Mouse (Mus musculus) MEL (cell line): ENCODE measurements at regions not wholly inside any gene's neighbourhood (a gene's known extent, or its start where the extent isn't known, plus 50 kb on each side); places are given as distances from the start of the nearest gene placed in this dataset.

ENCODE experiments used
- DNase-seq: peaks from one replicate; pipeline ENCODE4 v3.0.0; 2011; ENCODE audit warnings: low read depth, low spot score
- H3K27ac ChIP-seq: 2 replicates; pipeline ENCODE4 v1.5.1; 2012; ENCODE audit warnings: low read depth, mild to moderate bottlenecking, control low read depth, low read length, moderate library complexity; ENCODE audit not compliant: control insufficient read depth
- H3K27me3 ChIP-seq, 2 experiments: fragments of 150-350 bp in 1 of 2; sonication (generic) in 1 of 2; 2 replicates each; pipeline ENCODE4 v1.6.1; 2012; ENCODE audit warnings: low read length in 2 of 2, mild to moderate bottlenecking in 2 of 2, improper control_type of control experiment in 1 of 2, moderate library complexity in 1 of 2; ENCODE audit not compliant: insufficient read depth in 2 of 2, control insufficient read depth in 1 of 2
- H3K36me3 ChIP-seq, 2 experiments: 2 replicates each; pipeline ENCODE4 v1.6.1; 2012 to 2014; ENCODE audit warnings: low read length in 2 of 2, improper control_type of control experiment in 1 of 2, inconsistent platforms in 1 of 2, mild to moderate bottlenecking in 1 of 2; ENCODE audit not compliant: insufficient read depth in 2 of 2, control insufficient read depth in 1 of 2
- H3K4me1 ChIP-seq, 2 experiments: fragments of 150-350 bp in 1 of 2; sonication (generic) in 1 of 2; 2 replicates each; pipeline ENCODE4 v1.6.1; 2012; ENCODE audit warnings: low read length in 2 of 2, improper control_type of control experiment in 1 of 2, mild to moderate bottlenecking in 1 of 2; ENCODE audit not compliant: insufficient read depth in 2 of 2, control insufficient read depth in 1 of 2
- H3K4me3 ChIP-seq, 2 experiments: fragments of 150-350 bp in 1 of 2; sonication (generic) in 1 of 2; 2 replicates each; pipeline ENCODE4 v1.5.1; 2012; ENCODE audit warnings: low read depth in 2 of 2, low read length in 2 of 2, mild to moderate bottlenecking in 2 of 2, moderate library complexity in 2 of 2, control low read depth in 1 of 2, improper control_type of control experiment in 1 of 2; ENCODE audit not compliant: control insufficient read depth in 1 of 2, insufficient read depth in 1 of 2
- H3K79me2 ChIP-seq: 2 replicates; pipeline ENCODE4 v1.6.1; 2012; ENCODE audit warnings: mild to moderate bottlenecking, low read length, moderate library complexity; ENCODE audit not compliant: control insufficient read depth, poor library complexity, insufficient read depth
- H3K9ac ChIP-seq: 2 replicates; pipeline ENCODE4 v1.6.1; 2012; ENCODE audit warnings: low read depth, mild to moderate bottlenecking, control low read depth, low read length, moderate library complexity; ENCODE audit not compliant: control insufficient read depth, poor library complexity, severe bottlenecking
- H3K9me3 ChIP-seq: fragments of 150-350 bp; sonication (generic); replicated peaks from 2 replicates; pipeline ENCODE4 v1.6.1; 2012; ENCODE audit warnings: mild to moderate bottlenecking, low read length, improper control_type of control experiment, moderate library complexity; ENCODE audit not compliant: insufficient read depth
- BHLHE40 ChIP-seq: IDR thresholded peaks from 2 replicates; pipeline ENCODE4 v1.6.1; 2012; ENCODE audit warnings: low read depth, mild to moderate bottlenecking, inconsistent platforms, low read length, improper control_type of control experiment, borderline replicate concordance
- CHD1 ChIP-seq: IDR thresholded peaks from 2 replicates; pipeline ENCODE4 v1.6.1; 2012; ENCODE audit warnings: low read depth, mild to moderate bottlenecking, inconsistent platforms, low read length, improper control_type of control experiment
- CHD2 ChIP-seq: IDR thresholded peaks from 2 replicates; pipeline ENCODE4 v1.6.1; 2011; ENCODE audit warnings: low read length, improper control_type of control experiment
- CTCF ChIP-seq, 3 experiments: IDR thresholded peaks in 2 of 3; conservative IDR thresholded peaks in 1 of 3; 2 replicates each; pipeline ENCODE4 v1.5.1; 2011 to 2012; ENCODE audit warnings: low read length in 3 of 3, low read depth in 2 of 3, mild to moderate bottlenecking in 2 of 3, improper control_type of control experiment in 1 of 3, inconsistent platforms in 1 of 3, mixed read lengths in 1 of 3, moderate library complexity in 1 of 3; ENCODE audit not compliant: control insufficient read depth in 1 of 3, insufficient read depth in 1 of 3, poor library complexity in 1 of 3, severe bottlenecking in 1 of 3
- E2F4 ChIP-seq: IDR thresholded peaks from 2 replicates; pipeline ENCODE4 v1.6.1; 2011; ENCODE audit warnings: low read depth, low read length, improper control_type of control experiment, borderline replicate concordance
- EP300 ChIP-seq, 2 experiments: IDR thresholded peaks; 2 replicates each; pipeline ENCODE4 v1.6.1; 2011; ENCODE audit warnings: improper control_type of control experiment in 2 of 2, low read length in 2 of 2, low read depth in 1 of 2, mild to moderate bottlenecking in 1 of 2
- ETS1 ChIP-seq: IDR thresholded peaks from 2 replicates; pipeline ENCODE4 v1.6.1; 2012; ENCODE audit warnings: low read depth, mild to moderate bottlenecking, inconsistent platforms, low read length, improper control_type of control experiment, moderate library complexity
- GABPA ChIP-seq: IDR thresholded peaks from 2 replicates; pipeline ENCODE4 v1.6.1; 2012; ENCODE audit warnings: low read depth, mild to moderate bottlenecking, inconsistent platforms, low read length, improper control_type of control experiment, moderate library complexity
- GATA1 ChIP-seq: IDR thresholded peaks from 2 replicates; pipeline ENCODE4 v1.6.1; 2011; ENCODE audit warnings: low read depth, low read length, improper control_type of control experiment
- KAT2A ChIP-seq: conservative IDR thresholded peaks from 2 replicates; pipeline ENCODE4 v1.6.1; 2012; ENCODE audit warnings: low read depth, low read length, improper control_type of control experiment, inconsistent platforms
- MAFK ChIP-seq: IDR thresholded peaks from 2 replicates; pipeline ENCODE4 v1.6.1; 2011; ENCODE audit warnings: low read depth, mild to moderate bottlenecking, low read length, improper control_type of control experiment, borderline replicate concordance
- MAX ChIP-seq: IDR thresholded peaks from 2 replicates; pipeline ENCODE4 v1.6.1; 2011; ENCODE audit warnings: low read length, improper control_type of control experiment
- MEF2A ChIP-seq: IDR thresholded peaks from 2 replicates; pipeline ENCODE4 v1.6.1; 2014; ENCODE audit warnings: low read depth, mild to moderate bottlenecking, inconsistent platforms, low read length, improper control_type of control experiment; ENCODE audit not compliant: poor library complexity, insufficient replicate concordance, severe bottlenecking; ENCODE audit errors: extremely low read depth
- MXI1 ChIP-seq: IDR thresholded peaks from 2 replicates; pipeline ENCODE4 v1.6.1; 2011; ENCODE audit warnings: mild to moderate bottlenecking, low read depth, low read length, improper control_type of control experiment
- MYB ChIP-seq: IDR thresholded peaks from 2 replicates; pipeline ENCODE4 v1.6.1; 2011; ENCODE audit warnings: mild to moderate bottlenecking, low read depth, low read length, improper control_type of control experiment
- MYC ChIP-seq: IDR thresholded peaks from 2 replicates; pipeline ENCODE4 v1.6.1; 2011; ENCODE audit warnings: low read depth, mild to moderate bottlenecking, low read length, improper control_type of control experiment, moderate library complexity
- NELFE ChIP-seq: IDR thresholded peaks from 2 replicates; pipeline ENCODE4 v1.6.1; 2011; ENCODE audit warnings: low read depth, low read length, improper control_type of control experiment
- POLR2A ChIP-seq, 2 experiments: IDR thresholded peaks; 2 replicates each; pipeline ENCODE4 v1.6.1; 2011 to 2012; ENCODE audit warnings: low read length in 2 of 2, mild to moderate bottlenecking in 2 of 2, control low read depth in 1 of 2, improper control_type of control experiment in 1 of 2, low read depth in 1 of 2, moderate library complexity in 1 of 2; ENCODE audit not compliant: control insufficient read depth in 1 of 2, insufficient read depth in 1 of 2, poor library complexity in 1 of 2
- POLR2AphosphoS5 ChIP-seq: IDR thresholded peaks from 2 replicates; pipeline ENCODE4 v1.6.1; 2012; ENCODE audit warnings: low read depth, borderline replicate concordance, mild to moderate bottlenecking, inconsistent platforms, low read length, moderate library complexity, mixed read lengths
- RAD21 ChIP-seq: IDR thresholded peaks from 2 replicates; pipeline ENCODE4 v1.6.1; 2011; ENCODE audit warnings: mild to moderate bottlenecking, low read depth, low read length, improper control_type of control experiment
- RCOR1 ChIP-seq: IDR thresholded peaks from 2 replicates; pipeline ENCODE4 v1.6.1; 2012; ENCODE audit warnings: low read depth, mild to moderate bottlenecking, inconsistent platforms, low read length, improper control_type of control experiment
- SIN3A ChIP-seq: IDR thresholded peaks from 2 replicates; pipeline ENCODE4 v1.6.1; 2012; ENCODE audit warnings: low read length, improper control_type of control experiment, inconsistent platforms
- TAL1 ChIP-seq: IDR thresholded peaks from 2 replicates; pipeline ENCODE4 v1.6.1; 2012; ENCODE audit warnings: mild to moderate bottlenecking, inconsistent platforms, low read length, moderate library complexity, mixed read lengths
- TBP ChIP-seq: IDR thresholded peaks from 2 replicates; pipeline ENCODE4 v1.8.0; 2011; ENCODE audit warnings: low read depth, low read length, improper control_type of control experiment
- TCF12 ChIP-seq: IDR thresholded peaks from 2 replicates; pipeline ENCODE4 v1.6.1; 2014; ENCODE audit warnings: low read depth, mild to moderate bottlenecking, inconsistent platforms, low read length, improper control_type of control experiment, moderate library complexity
- UBTF ChIP-seq: IDR thresholded peaks from 2 replicates; pipeline ENCODE4 v1.6.1; 2012; ENCODE audit warnings: low read depth, mild to moderate bottlenecking, inconsistent platforms, low read length, improper control_type of control experiment, moderate library complexity, borderline replicate concordance; ENCODE audit not compliant: insufficient read depth
- USF1 ChIP-seq: IDR thresholded peaks from 2 replicates; pipeline ENCODE4 v1.6.1; 2014; ENCODE audit warnings: low read depth, mild to moderate bottlenecking, inconsistent platforms, low read length, improper control_type of control experiment, moderate library complexity
- USF2 ChIP-seq, 2 experiments: IDR thresholded peaks; 2 replicates each; pipeline ENCODE4 v1.6.1; 2011 to 2012; ENCODE audit warnings: improper control_type of control experiment in 2 of 2, low read length in 2 of 2, borderline replicate concordance in 1 of 2, inconsistent platforms in 1 of 2, low read depth in 1 of 2, mild to moderate bottlenecking in 1 of 2; ENCODE audit not compliant: insufficient read depth in 1 of 2
- ZMIZ1 ChIP-seq: IDR thresholded peaks from 2 replicates; pipeline ENCODE4 v1.6.1; 2012; ENCODE audit warnings: low read depth, mild to moderate bottlenecking, inconsistent platforms, low read length, improper control_type of control experiment, moderate library complexity

DNA sequence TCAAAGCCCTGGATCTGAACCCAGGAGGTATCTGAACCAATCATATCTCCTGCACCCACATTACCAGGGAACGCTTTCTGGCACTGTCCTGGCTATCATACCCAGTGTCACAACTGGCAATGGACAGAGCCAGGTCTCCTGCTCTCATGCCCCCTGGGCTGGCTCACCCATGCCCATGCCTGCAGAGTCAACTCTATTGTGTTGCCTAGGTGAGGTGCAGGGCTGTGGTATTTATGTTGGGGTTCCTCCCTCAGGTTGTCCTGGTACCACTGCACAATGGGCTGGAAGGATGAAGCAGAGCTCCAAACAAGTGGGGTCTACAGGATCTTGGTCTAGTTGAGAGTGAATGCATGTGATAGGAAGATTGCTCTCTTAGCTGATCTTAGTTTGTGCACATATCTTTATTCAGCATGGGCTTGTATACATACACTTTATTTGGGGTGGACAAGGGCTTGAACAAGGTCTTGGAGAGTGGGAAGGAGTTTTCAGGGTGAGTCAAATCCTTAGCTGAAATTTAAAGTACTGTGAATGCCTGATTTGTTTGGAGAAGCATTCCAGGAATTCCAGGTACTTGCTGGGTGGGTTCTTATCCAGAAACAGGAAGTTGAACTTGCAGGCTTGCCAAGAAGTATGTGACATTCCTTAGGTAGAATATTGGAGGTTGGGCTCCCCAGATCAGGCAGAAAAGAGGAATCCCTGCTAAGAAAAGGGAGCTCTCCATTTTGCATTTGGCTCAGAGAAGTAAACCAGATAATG is 123.2 kb downstream of the Ube2dnl2 start:
- H3K9me3 ChIP-seq = no peaks in the 10 kb centered on the region
- peaks cover 0 to 5% of the 10 kb centered on the region in 2 experiments; a peak in 2 of 4 replicates for H3K36me3 ChIP-seq
- no peak overlapping the region for H3K9ac ChIP-seq
- no peak for TF ChIP-seq BHLHE40
- TF ChIP-seq POLR2AphosphoS5 = no peak
- no peak for TF ChIP-seq POLR2A (IDR thresholded peaks at IDR 0.05; ENCODE audit: control insufficient read depth in 1 of 2, insufficient read depth in 1 of 2, low read depth in 1 of 2, low read length in 2 of 2, poor library complexity in 1 of 2)
- TF ChIP-seq USF1 = no peak
- TF ChIP-seq MYB = no peak
- TF ChIP-seq SIN3A = no peak
- TF ChIP-seq MAX = no peak
- TF ChIP-seq TAL1 = no peak
- no peak for TF ChIP-seq MXI1
- TF ChIP-seq MEF2A = no peak
- no peak for TF ChIP-seq CHD2
- no peak for TF ChIP-seq E2F4
- TF ChIP-seq ZMIZ1 = no peak
- TF ChIP-seq KAT2A = no peak
- no peak overlapping the region for H3K4me3 ChIP-seq
- H3K79me2 ChIP-seq = no peaks in the 10 kb centered on the region
- H3K27me3 ChIP-seq = no peaks in the 10 kb centered on the region
- H3K4me1 ChIP-seq = peaks cover 0 to 8% of the 10 kb centered on the region in 2 experiments; a peak in 2 of 4 replicates
- H3K27ac ChIP-seq = no peak overlapping the region
- DNase-seq = peak; percentile 14

- Histone ChIP-seq H3K79me2 (no peaks in the 10 kb centered on the region), H3K27me3 (no peaks in the 10 kb centered on the region), H3K9ac (no peak overlapping the region), H3K4me3 (no peak overlapping the region), H3K36me3 (peaks cover 0 to 5% of the 10 kb centered on the region in 2 experiments; a peak in 2 of 4 replicates), H3K4me1 (peaks cover 0 to 8% of the 10 kb centered on the region in 2 experiments; a peak in 2 of 4 replicates), H3K9me3 (no peaks in the 10 kb centered on the region), H3K27ac (no peak overlapping the region; the same call in 1 of the 2 replicates)
- TF ChIP-seq MYC = no peak
- TF ChIP-seq USF2 (IDR thresholded peaks at IDR 0.05; ENCODE audit: borderline replicate concordance in 1 of 2, insufficient read depth in 1 of 2, low read depth in 1 of 2, low read length in 2 of 2) = no peak
- TF ChIP-seq MAX = no peak
- TF ChIP-seq MAFK = no peak
- TF ChIP-seq GATA1 = 0 out of 2 replicates have a peak, but pooled peaks have one; percentile 9
- TF ChIP-seq RAD21 = no peak
- no peak for TF ChIP-seq GABPA
- no peak for TF ChIP-seq UBTF
- TF ChIP-seq TAL1 = peak; percentile 61; the same call in 1 of the 2 replicates
- no peak for TF ChIP-seq USF1
- no peak for TF ChIP-seq CHD1
- no peak for TF ChIP-seq POLR2A (IDR thresholded peaks at IDR 0.05; ENCODE audit: control insufficient read depth in 1 of 2, insufficient read depth in 1 of 2, low read depth in 1 of 2, low read length in 2 of 2, poor library complexity in 1 of 2)
- no peak for TF ChIP-seq MXI1
- no peak for TF ChIP-seq TBP
- peak; percentile 18 to 51; a peak in 2 of 4 replicates for TF ChIP-seq EP300 (IDR thresholded peaks at IDR 0.05; ENCODE audit: low read depth in 1 of 2, low read length in 2 of 2)
- TF ChIP-seq RCOR1 = no peak
- no peak for TF ChIP-seq NELFE
- peak; percentile 30; the same call in 1 of the 2 replicates for TF ChIP-seq TCF12
- TF ChIP-seq CHD2 = no peak
- no peak for TF ChIP-seq ETS1
- no peak for TF ChIP-seq SIN3A
- TF ChIP-seq POLR2AphosphoS5 = no peak
- TF ChIP-seq MYB = no peak
- no peak for TF ChIP-seq CTCF (IDR thresholded peaks at IDR 0.05 in 2 of 3, conservative IDR thresholded peaks at IDR 0.05 in 1 of 3; ENCODE audit: control insufficient read depth in 1 of 3, insufficient read depth in 1 of 3, low read depth in 2 of 3, low read length in 3 of 3, poor library complexity in 1 of 3, severe bottlenecking in 1 of 3)
- DNase-seq = peak; percentile 53
Measured at GRCm38 (mm10) chrX:115031506-115031905, 124.1 kb downstream of the Ube2dnl2 start.
